Mouse (Mus musculus): Measurements from ENCODE around the gene Kdm4d. TPM values are rescaled to one million over a fixed set of nuclear protein-coding genes. Genes with fewer than 3 reads are reported as not detected.
A peak's percentile ranks its signal among the peaks of the same experiment; 100 is the strongest.
"Not testable (repeated sequence)": the region's sequence is repeated elsewhere in the genome, so short reads cannot be mapped to it uniquely, and the experiment has no call there.

The Kdm4d gene
- total RNA-seq (2021) = not detected

DNA sequence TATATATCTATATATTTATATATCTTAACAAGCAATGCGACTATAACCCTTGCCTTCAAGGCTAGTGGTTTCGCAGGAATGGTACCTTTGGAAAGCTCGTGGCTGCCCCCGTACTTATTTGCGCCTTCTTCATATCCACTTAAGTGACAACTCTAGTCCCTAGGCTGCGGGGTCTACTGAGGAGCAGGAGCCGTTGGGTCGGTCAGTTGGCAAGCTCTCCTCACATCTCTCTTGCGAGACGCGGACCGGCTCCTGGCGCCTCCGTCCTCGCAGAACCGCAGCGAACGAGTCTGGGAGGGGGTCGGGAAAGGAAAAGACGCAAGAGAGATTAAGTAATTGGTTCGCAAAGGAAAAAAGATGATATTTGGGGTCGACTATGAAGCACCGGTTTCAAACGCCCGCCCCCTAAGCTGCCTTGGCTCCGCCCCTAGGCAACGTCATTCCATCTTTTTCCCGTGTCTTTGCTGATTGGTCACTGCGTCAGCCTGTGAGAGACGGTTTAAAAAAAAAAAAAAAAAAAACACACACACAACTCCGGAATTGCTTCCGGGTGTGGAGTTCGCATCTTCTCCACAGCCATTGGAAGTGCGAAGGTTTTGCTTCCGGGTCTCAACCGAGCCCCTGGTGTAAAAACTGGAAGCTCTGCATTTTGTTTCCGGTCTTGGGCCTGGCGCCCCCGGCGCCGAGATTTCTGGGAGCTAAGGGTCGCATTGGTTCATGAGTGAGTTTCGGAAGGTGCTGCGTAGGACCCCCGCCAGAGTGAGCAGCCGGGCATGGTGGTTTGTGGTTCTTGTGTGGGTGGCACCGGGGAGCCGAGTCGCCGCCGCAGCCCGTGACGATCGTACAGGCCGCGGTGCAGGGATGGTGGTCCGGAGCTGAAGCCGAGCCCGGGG is at the start of gene Kdm4d, which contains the start of gene Cwc15:
Gene Kdm4d (minus strand): TSS at position 460 of the 893 bp plus-strand sequence.
Gene Cwc15 (plus strand): TSS at position 595 of the 893 bp plus-strand sequence.
- intact Hi-C loops (cut with DNase I) = loop anchor here (1.0 to 5.0 kb wide), 2 partner anchors 119 to 1268 kb away; partner anchors contain the start of gene Endod1
- DNase-seq = peak; percentile 96 to 97

- peak; percentile 12 to 15 for DNase-seq
- intact Hi-C loops (cut with DNase I) = no loop called here
These were observed 48.1 kb upstream of the Kdm4d start for GRCm38 (mm10) chr9:14548366-14548761.

DNA sequence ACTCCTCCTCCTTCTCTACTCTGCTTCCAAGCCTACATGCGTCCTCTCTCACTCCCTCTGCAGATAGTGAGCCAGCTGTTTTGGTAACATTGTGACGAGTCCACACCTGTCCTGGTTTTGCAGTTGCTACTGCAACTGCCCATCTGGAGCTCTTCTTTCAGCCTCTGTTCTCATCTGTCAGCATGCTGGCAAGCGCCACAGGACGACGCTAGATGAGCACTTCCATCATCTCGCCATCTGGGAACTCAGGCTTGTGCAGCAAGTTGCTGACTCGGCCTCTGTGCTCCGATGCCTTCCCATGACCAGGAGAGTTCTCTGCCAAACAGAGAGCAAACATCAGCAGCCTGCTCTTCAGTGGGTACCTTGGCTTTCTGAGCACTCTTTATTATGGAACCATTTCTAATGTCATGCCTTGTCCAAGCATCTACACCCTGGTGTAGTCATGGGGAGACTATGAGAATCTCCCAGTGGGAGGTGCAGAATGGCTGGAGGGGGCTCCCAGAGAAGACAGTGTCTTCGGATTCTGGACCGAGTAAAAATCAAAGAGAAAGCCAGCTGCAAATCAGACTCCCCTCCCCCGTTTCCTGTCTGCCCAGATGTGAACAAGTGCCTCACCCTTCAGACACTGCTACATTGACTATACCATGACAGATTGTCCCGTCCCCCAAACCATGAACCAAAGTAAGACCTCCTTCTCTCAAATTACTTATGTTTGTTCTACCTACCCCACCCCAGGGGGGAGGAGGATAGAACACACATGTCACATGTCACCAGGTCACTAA is 47.5 kb upstream of the Kdm4d start:
- intact Hi-C loops (cut with DNase I) = no loop called here
- peak; percentile 56 to 58 for DNase-seq

- intact Hi-C loops (cut with DNase I) = no loop called here
- no peak for DNase-seq
These were observed 43.9 kb upstream of the Kdm4d start for GRCm38 (mm10) chr9:14544034-14544757.

DNA sequence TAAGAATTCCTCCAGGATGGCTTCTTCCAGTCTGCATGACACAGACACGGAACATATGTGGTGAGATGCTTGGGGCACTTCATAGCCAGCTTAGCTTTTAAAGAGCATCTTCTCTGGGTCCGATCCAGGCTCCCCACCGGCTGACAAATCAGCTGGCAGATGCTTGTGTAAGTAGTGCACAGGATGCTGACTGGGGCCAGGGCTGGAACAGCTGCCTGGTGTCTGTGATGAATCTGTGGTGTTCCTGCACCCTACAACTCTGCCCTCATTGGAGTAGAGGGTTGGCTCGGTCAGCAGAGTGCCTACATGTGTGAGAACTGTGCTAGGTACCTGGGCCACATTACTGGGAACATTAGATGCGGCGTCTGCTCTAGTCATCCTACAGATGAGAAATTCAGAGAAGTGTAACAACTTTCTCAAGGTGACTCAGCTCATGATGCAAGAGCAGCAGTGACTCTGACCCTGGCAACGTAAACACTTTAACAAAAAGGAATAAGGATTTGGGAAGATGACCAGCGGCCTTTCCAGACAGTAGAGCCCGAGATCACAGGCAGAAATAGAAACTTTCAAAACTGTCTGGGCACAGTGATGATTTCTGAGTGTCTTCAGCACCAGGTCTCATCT is 34.7 kb upstream of the Kdm4d start:
- no peak for DNase-seq
- intact Hi-C loops (cut with DNase I) = no loop called here

DNA sequence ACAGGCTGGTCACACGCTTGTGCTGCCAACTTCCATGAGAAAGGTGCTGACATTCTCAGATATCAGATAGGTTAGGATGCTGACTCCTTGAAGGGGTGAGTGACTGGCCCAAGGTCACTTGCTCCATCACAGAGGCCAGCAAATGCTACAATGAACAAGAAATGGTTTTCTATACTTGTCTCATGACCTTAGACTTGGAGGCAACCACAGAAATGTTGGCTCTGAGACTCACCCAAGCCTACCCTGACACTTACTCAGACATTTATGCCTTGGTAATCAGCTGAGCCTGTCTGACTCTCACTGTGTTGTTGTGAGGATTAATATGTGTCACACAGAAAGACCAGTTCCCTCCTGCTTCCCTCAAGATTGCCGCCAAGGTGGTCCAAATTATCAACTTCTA is 33.4 kb upstream of the Kdm4d start:
- intact Hi-C loops (cut with DNase I) = no loop called here
- no peak for DNase-seq

- intact Hi-C loops (cut with DNase I) = no loop called here
These were observed 32.0 kb upstream of the Kdm4d start for GRCm38 (mm10) chr9:14532283-14532682.

DNA sequence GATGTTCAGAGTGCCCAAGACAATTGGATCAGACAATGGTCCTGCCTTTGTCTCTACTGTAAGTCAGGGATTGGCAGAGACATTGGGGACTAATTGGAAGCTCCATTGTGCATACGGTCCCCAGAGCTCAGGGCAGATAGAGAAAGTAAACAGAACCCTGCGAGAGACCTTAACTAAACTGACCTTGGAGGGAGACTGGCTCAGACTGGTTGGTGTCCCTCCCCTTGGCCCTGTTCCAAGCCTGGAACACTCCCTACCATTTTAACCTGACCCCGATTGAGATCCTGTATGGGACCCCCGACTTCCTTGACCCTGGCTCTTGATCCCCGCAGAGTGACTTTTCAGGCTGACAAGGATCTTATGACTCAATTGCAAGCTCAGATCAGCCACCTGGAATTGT is 29.7 kb upstream of the Kdm4d start:
- DNase-seq = no peak
- intact Hi-C loops (cut with DNase I) = no loop called here

More at GRCm38 (mm10) chr9:14532283-14532682, 32.0 kb upstream of the Kdm4d start:
- DNase-seq = no peak

GRCm38 (mm10) chr9:14523408-14524043 is 23.2 kb upstream of the Kdm4d start:
- DNase-seq = peak; percentile 90 to 91
- intact Hi-C loops (cut with DNase I) = loop anchor here (1.0 to 10.0 kb wide), 3 partner anchors 89 to 491 kb away; no protein-coding TSS in a partner anchor

DNA sequence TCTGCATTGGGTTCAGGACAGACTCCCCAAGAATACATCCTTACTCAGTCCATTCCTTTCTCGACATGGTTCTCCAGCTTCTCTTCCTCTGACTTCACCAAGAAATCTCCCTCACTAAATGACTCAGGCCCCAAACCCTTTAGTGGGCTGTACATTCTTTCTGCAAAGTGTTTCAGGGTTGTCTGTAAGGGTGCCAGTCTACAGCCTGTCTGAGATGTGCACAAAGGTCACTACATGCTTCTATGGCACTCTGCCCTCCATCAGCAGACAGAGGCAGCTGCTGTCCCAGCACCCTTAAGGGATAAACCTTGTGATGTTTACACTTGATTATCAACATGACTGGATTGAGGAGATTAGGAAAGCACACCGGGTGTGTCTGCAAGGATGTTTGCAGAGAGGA is 21.4 kb upstream of the Kdm4d start:
- intact Hi-C loops (cut with DNase I) = loop anchor here (5.0 to 10.0 kb wide), 2 partner anchors 91 to 493 kb away; no protein-coding TSS in a partner anchor
- DNase-seq = no peak

DNA sequence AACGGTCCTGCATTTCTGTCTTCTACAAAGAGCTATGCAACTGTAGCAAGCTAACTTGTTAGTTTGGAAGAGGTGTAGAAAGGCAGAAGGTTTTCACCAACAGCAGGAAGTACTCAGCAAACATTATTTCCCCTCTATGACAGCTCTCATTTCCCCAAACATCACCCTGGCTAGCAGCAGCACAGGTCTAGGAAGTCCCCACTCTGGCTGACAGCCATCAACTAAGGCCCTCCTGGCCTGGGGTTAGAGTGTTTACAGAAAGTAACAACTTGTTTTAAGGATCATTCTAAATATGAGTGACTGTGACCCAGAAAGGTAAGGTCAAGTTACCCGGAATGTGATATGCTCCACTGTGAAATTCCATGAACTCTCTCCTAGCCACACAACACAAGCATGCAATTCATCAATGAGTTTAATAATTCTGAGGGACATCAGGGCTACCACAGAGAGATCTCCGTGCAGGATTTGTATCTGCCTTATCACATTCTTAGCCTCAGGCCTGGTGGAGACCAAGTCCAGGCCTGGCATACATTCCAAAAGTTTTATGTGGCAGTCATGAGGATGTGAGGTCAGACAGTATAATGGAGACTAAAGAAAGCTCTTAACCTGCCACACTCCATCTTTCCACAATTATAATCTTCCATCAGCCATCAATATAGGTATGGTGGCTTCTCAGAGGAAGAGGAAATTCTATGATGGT is 20.8 kb upstream of the Kdm4d start:
- no peak for DNase-seq
- intact Hi-C loops (cut with DNase I) = loop anchor here (5.0 to 10.0 kb wide), 2 partner anchors 91 to 494 kb away; no protein-coding TSS in a partner anchor

DNA sequence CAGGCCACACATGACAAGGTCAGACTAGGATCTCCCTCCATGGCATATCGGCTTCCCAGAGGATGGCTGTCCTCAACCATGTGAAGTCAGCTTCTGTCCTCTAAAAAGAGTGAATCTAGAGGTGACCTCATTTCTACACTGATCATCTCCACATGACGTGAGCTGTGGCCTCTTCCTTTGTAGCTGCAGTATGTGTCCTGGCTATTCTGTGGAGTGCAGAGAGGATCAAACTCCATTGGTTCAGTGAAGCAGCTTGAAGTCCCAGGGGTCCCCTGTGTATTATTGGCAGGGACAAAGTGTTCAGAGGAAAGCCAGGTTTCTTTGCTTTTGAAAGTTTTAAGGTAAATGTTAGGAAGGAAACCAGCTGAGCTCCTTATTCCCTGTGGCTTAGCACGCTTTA is 17.8 kb upstream of the Kdm4d start:
- intact Hi-C loops (cut with DNase I) = no loop called here
- DNase-seq = no peak

DNA sequence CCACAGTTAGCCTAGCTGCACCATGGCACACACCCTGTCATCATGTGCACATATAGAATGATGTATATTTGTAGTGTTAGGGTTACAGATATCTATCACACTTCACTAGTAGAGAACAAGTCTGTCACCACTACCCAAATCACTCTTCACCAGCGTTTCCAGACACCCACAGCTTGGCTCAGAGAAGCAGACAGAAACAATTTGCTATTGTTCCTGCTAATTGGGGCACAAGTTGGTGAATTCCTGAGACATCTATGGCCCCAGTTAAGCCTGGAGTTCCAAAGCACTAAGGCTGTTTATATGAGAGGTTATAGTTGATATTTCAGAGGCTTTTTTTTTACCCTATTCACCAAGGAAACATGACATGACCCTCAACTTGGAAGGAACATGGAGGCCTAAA is 17.0 kb upstream of the Kdm4d start:
- DNase-seq = no peak
- intact Hi-C loops (cut with DNase I) = no loop called here

DNA sequence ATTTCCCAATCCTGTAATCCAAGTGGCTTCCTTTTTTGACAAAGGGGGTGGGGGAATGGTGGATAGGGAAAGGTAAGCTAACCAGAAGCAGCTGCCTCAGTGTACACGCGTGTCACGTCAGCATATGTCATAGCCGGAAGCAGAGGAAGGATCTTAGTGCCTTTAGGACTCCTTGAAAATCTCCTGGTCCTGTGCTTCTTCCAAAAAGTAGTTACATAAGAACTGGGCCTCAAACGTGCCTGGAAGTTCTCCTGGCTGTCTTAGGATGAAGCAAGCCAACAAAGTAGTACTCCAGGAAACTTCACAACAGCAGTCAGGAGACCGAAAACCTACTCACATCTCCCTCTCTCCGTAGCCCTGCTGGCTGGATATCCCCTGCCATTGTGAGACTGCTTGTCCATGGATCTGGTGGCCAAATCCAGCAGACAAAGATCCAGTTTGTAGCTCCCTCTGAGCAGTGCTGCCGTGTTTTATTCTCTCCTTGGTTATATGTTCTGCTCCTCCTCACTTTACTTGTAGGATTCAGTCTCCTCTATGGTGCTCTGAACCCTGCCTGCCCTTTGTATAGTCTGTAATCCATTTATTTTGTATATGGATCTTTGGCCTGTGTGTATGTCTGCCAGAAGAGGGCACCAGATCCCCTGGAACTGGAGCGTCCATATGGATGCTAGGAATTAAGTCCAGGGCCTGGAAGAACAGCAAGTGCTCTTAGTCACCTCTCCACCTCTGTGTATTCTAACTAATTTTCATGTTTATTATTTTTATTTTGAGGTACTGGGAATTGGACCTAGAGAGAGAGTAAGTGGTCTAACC is 12.6 kb upstream of the Kdm4d start:
- intact Hi-C loops (cut with DNase I) = loop anchor here (2.0 kb wide), 2 partner anchors 186 to 252 kb away; no protein-coding TSS in a partner anchor
- peak; percentile 46 to 55 for DNase-seq

- intact Hi-C loops (cut with DNase I) = loop anchor here (1.0 to 5.0 kb wide), 2 partner anchors 120 to 1269 kb away; partner anchors contain the start of gene Endod1
- no peak for DNase-seq
These were observed 688 bp upstream of the Kdm4d start for GRCm38 (mm10) chr9:14500916-14501424.

- intact Hi-C loops (cut with DNase I) = loop anchor here (10.0 kb wide), 1 partner anchor 144 kb away; no protein-coding TSS in a partner anchor
- DNase-seq = no peak
These were observed 1.2 kb downstream of the Kdm4d start for GRCm38 (mm10) chr9:14498896-14499705.

GRCm38 (mm10) chr9:14463668-14464067 is 36.6 kb downstream of the Kdm4d start:
- intact Hi-C loops (cut with DNase I); DNase-seq: not testable (repeated sequence)

Measured in heart, postnatal 10 days (tissue).